Comparison of ENCODE assay signal across 14 mouse cellular contexts in the genomic region with DNA sequence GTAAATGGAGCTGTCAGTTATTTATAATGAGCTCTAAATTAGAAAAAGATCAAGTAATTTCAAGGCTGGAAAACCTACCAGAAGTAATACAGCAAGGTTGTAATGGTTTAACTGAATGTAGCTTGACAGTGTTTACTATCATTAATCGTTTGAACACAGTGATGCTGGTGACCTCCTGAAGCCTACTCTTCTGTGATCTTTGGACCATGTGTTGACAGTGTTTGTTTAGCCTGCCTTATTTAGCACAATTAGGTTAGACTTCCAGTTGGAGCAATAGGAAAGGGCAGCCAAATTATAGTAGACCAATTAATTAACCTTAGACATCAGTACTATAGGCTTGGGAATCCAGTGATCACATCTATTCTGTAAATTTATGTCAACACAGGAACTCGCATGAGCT.
"Had no signal": no experiment of that assay in that cellular context is flagged by ENCODE, and none has a peak within 500 bp of the region (broad histone marks: within the 10 kb centered on the region; RNA-seq: fewer than 3 reads in every experiment).

No protein-coding gene starts in this region.

- H3K9me3 ChIP-seq: liver, embryonic 15.5 days; midbrain, embryonic 12.5 days had no signal

- H3K9ac ChIP-seq: liver, embryonic 15.5 days; lung, embryonic 14.5 days; midbrain, embryonic 12.5 days had no signal

- H3K27ac ChIP-seq: kidney, postnatal 0 days; liver, embryonic 15.5 days; macrophage; midbrain, embryonic 12.5 days; stomach, postnatal 0 days had no signal

- H3K4me2 ChIP-seq: liver, embryonic 15.5 days; lung, embryonic 14.5 days; midbrain, embryonic 12.5 days had no signal

- ATAC-seq: intestine, postnatal 0 days; lung, postnatal 0 days; midbrain, embryonic 16.5 days had no signal

- H3K27me3 ChIP-seq: liver, embryonic 15.5 days; midbrain, embryonic 12.5 days had no signal

- H3K4me3 ChIP-seq: liver, embryonic 15.5 days; midbrain, embryonic 12.5 days had no signal

- H3K4me1 ChIP-seq: midbrain, embryonic 12.5 days had no signal

- H3K36me3 ChIP-seq: midbrain, embryonic 12.5 days had no signal

- DNase-seq: kidney, adult 2 months; kidney, postnatal 25 days; lung, embryonic 14.5 days; thymus, adult 2 months; thymus, postnatal 14 days; thymus, postnatal 4 days had no signal
